Mouse (Mus musculus) embryo, embryonic 11 days (tissue): Measurements from ENCODE around the gene Pnma3.
A peak's percentile ranks its signal among the peaks of the same experiment; 100 is the strongest.
"Not testable (repeated sequence)": the region's sequence is repeated elsewhere in the genome, so short reads cannot be mapped to it uniquely, and the experiment has no call there.

Experiments
- DNase-seq: peaks from one replicate; pipeline ENCODE4 v3.0.0-alpha.2; 2015

Gene Pnma3

GRCm38 (mm10) chrX:73064415-73064793 lies at the start of gene Pnma3:
TSS of gene Pnma3 (plus strand) at chrX:73064787.
- no peak for DNase-seq

DNA sequence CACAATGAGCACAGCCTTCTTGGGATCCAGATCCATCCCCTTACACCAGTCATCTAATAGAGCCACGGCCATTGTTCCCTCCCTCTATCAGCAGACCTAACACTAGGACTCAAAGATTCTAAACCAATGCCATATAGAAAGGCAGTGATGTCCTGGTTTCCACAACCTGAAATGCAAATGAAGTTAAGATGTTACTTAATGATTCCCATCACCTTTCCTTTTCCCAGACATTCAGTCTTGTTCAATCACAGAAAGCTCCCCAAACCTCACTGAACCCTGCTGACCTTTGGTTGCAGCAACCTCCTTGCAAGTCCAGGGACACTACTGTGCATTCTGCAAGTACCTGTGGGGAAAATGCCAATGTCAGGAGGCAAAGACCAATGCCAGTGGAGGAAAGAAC lies 27.6 kb upstream of the Pnma3 start, which contains the start of gene Pnma5:
Gene Pnma5 (minus strand): TSS at position 101 of the 400 bp plus-strand sequence.
- DNase-seq: no peak

DNA sequence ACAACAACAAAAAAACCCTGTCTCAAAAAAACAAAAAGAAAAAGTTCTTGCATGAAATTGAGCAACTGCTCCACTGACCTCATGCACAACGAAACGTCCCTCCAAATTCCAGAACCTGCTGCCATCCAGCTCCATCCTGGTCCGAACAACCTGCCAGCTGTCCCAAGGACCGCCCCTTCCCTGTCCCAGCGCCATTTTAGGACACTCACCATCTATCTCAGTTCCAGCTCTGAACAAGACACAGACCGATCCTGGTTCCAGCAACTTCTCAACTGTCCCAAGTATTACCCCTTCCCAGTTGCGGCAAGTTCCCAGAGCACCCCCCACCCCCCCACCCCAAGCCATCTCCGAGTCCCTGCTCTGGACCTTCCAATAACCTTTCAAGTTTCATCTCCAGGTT lies 25.8 kb upstream of the Pnma3 start:
- DNase-seq: no peak

- DNase-seq: no peak
Measured at GRCm38 (mm10) chrX:73039666-73040065, 24.9 kb upstream of the Pnma3 start.

- DNase-seq: peak; percentile 91
Measured at GRCm38 (mm10) chrX:73053860-73054563, 10.6 kb upstream of the Pnma3 start.

DNA sequence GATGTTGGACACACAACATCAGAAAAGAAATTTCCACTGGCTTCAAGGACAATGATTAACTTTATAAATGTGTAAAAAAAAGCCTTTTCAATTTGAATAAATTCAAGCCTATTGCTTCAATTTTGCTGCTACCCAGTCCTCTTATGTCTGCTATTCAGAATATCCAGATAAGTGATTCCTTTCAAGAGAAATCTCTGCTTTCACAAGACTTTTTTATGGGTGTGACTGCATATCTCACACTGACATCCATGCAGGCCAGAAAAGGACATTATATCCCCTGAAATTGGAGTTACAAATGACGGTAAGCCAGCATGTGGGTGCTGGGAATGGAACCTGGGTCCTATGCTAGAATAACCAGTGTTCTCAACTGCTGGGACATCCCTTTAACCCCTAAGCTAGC lies 3.1 kb upstream of the Pnma3 start:
- DNase-seq: no peak

DNA sequence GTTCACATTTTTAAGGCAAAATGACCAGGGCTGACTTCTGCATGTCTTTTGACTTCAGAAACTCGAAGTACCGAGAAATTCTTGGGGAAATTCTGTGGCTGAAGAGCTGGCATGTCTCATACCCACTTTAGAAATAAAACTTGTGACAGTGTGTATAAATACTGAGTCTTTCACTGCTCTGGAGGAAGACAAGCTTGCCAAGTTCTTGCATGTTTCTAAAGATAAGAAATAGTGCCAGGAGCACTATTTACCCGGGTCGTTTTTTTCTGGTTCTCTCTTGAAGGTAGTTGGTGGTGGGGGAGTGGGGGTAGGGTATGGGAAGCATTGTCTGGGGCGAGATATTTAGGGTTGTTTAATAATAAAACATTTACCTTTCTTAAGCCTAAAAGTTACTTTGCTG lies 2.3 kb upstream of the Pnma3 start:
- no peak for DNase-seq

DNA sequence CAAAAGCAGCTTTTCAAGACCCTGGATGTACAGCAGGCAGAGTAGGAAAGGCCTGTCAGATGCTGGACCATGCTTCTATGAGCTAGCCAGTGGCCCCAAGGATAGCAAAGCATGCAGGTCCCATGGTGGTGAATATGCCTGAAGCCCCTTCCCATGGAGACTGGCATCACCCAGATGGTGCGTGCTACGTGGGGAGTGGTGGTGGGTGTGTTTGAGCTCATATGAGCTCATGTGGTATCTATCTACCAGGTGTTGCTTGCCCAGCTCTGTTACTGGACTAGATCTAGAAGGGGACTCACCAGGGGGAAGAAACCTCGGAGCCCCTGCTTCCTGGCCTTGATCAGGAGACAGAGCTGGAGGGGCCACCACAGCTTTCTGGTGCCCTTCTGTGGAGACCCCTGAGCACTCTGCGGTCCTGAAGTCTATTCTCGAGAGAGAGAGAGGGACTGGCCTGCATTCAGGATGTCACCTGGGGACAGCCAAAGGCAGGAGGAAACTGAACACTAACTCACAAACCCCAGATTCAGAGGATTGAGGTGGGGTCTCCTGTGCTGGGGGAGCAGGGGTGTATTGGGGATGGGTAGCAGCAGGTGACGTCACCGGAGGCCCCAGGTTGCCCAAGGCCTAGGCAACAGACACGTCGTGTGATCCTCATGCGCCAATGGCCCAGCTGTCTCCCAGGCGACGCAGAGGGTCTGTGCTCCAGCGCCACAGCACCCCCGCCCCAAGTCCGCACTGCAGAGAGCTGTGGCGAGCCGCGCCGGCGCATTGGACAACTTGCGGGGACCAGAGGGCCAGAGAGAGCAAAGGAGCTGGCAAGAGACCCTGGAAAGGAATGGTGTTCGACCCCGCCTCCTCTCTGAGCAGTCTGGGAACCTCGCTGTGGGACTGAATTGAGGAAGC lies 824 bp upstream of the Pnma3 start:
- peak; percentile 49 for DNase-seq

DNA sequence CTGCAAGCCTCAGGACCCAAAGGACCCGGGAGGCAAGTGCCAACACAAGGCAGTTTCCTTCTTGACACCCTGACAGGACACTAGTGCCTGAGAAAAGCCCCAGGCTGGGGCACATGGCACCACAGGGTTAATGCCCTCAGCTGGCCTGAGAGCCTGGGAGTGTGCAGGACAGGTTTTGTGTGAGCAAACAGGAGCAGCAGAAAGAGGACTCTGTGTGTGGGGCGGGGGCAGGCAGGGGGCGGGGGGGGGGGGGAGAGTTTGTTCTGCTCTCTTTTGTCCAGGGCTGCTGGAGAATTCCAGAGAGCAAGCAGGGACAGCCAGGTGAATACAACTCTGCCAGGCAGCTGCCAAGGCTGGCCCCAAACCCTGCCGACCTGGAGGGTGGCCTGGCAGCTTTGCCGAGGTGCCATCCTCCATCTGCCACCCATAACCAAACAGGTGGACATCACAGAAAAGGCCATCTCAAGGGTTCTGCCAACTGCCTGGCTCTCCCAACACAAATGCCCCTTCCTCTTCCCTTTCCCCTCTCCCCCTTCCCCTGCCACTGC lies 2.3 kb downstream of the Pnma3 start:
- DNase-seq: not testable (repeated sequence)

- not testable (repeated sequence) for DNase-seq
Measured at GRCm38 (mm10) chrX:73082267-73083055, 17.9 kb downstream of the Pnma3 start, which contains the start of gene Xlr4a. TSS of gene Xlr4a (minus strand) at chrX:73082478.

- not testable (repeated sequence) for DNase-seq
Measured at GRCm38 (mm10) chrX:73096941-73097508, 32.4 kb downstream of the Pnma3 start, which contains the start of gene Xlr3a. TSS of gene Xlr3a (minus strand) at chrX:73097095.

DNA sequence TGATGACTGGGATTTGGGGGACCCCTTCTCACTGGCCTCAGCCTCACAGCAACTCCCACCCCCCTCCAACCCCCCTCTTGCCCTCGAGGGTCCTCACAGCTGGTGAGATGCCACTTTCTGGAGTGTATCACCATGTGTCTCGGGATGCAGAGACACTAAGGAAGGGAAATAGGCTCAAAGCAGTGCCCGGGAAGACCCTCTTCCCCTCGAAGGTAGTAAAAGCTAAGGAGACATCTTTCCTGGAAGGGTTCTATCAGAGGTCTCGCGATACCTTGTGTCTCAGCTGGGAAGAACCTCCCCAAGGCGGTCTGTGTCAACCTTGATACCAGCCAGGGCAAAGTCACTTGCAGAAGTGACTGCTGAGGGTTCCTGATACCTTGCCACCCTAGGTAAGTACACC lies 52.2 kb downstream of the Pnma3 start, which contains the start of gene Gm14685:
Gene Gm14685 (plus strand): TSS at position 301 of the 400 bp plus-strand sequence.
- DNase-seq: not testable (repeated sequence)
